Comparison of ENCODE assay signal across 24 mouse cellular contexts in genomic region chr4:125738825-125739224, GRCm38 (mm10).
DNase-seq lines count a peak whose midpoint lies in the region; ATAC-seq and TF ChIP-seq lines count a peak whose summit lies in the region.
"Had no signal": no experiment of that assay in that cellular context is flagged by ENCODE, and none has a peak within 500 bp of the region (broad histone marks: within the 10 kb centered on the region; RNA-seq: fewer than 3 reads in every experiment).

No protein-coding gene starts in this region.

- H3K9me3 ChIP-seq in hindbrain, postnatal 0 days (ENCODE audit: low read length): no peaks in the 10 kb centered on the region
- H3K9me3 ChIP-seq in hindbrain, embryonic 13.5 days: no peaks in the 10 kb centered on the region
- no peaks in the 10 kb centered on the region for H3K9me3 ChIP-seq in intestine, embryonic 16.5 days (ENCODE audit: control insufficient read depth, low read length)
- H3K9me3 ChIP-seq: forebrain, embryonic 13.5 days; hindbrain, embryonic 12.5 days; limb, embryonic 13.5 days; liver, embryonic 12.5 days; neural tube, embryonic 15.5 days had no signal

- no peak overlapping the region for H3K4me3 ChIP-seq in hindbrain, postnatal 0 days (ENCODE audit: low read length)
- H3K4me3 ChIP-seq in hindbrain, embryonic 13.5 days: no peak overlapping the region
- no peak overlapping the region for H3K4me3 ChIP-seq in cerebellum, adult 2 months (replicated peaks; ENCODE audit: insufficient read depth, low read depth, low read length)
- no peak overlapping the region for H3K4me3 ChIP-seq in intestine, embryonic 16.5 days (ENCODE audit: low read length)
- H3K4me3 ChIP-seq: forebrain, embryonic 13.5 days; hindbrain, embryonic 12.5 days; limb, embryonic 13.5 days; liver, embryonic 12.5 days; midbrain, embryonic 10.5 days; neural tube, embryonic 15.5 days had no signal

- no peak overlapping the region for H3K4me2 ChIP-seq in hindbrain, postnatal 0 days (ENCODE audit: low read depth, low read length)
- no peak overlapping the region for H3K4me2 ChIP-seq in hindbrain, embryonic 13.5 days
- no peak overlapping the region for H3K4me2 ChIP-seq in intestine, embryonic 16.5 days (ENCODE audit: low read depth, low read length)
- H3K4me2 ChIP-seq: forebrain, embryonic 13.5 days; heart, embryonic 11.5 days; hindbrain, embryonic 12.5 days; limb, embryonic 13.5 days; liver, embryonic 12.5 days; neural tube, embryonic 15.5 days had no signal

- intact Hi-C loops in left cerebral cortex, postnatal 25 days (cut with DNase I): no loop called here

- H3K27ac ChIP-seq in hindbrain, postnatal 0 days: no peak overlapping the region
- H3K27ac ChIP-seq in hindbrain, embryonic 13.5 days: no peak overlapping the region
- no peak overlapping the region for H3K27ac ChIP-seq in cerebellum, adult 2 months (ENCODE audit: insufficient read depth, low read length)
- no peak overlapping the region for H3K27ac ChIP-seq in intestine, embryonic 16.5 days (ENCODE audit: low read length)
- H3K27ac ChIP-seq: forebrain, embryonic 13.5 days; hindbrain, embryonic 12.5 days; limb, embryonic 13.5 days; liver, embryonic 12.5 days; midbrain, embryonic 10.5 days; neural tube, embryonic 15.5 days; stomach, postnatal 0 days had no signal

- no peak overlapping the region for H3K9ac ChIP-seq in hindbrain, postnatal 0 days (replicated peaks; ENCODE audit: low read length)
- no peak overlapping the region for H3K9ac ChIP-seq in hindbrain, embryonic 13.5 days
- H3K9ac ChIP-seq in intestine, embryonic 16.5 days (ENCODE audit: low read depth, low read length): no peak overlapping the region
- H3K9ac ChIP-seq: forebrain, embryonic 13.5 days; hindbrain, embryonic 12.5 days; limb, embryonic 13.5 days; liver, embryonic 12.5 days; neural tube, embryonic 15.5 days had no signal

- ATAC-seq in hindbrain, postnatal 0 days: peak; percentile 52; the same call in 1 of the 2 replicates
- no peak for ATAC-seq in hindbrain, embryonic 13.5 days (ENCODE audit: low FRiP score)
- ATAC-seq in intestine, embryonic 16.5 days: no peak
- ATAC-seq: forebrain, embryonic 13.5 days; inflammation-experienced regulatory T-cells, adult 6 months; liver, embryonic 12.5 days; Patski had no signal

- no peak for DNase-seq in hindbrain, postnatal 0 days (ENCODE audit: low spot score)
- DNase-seq in cerebellum, adult 11 months: peak; percentile 25
- peak; percentile 51 to 70 for DNase-seq in cerebellum, adult 2 months
- DNase-seq in cerebellum, postnatal 25 days: peak; percentile 56 to 60
- no peak for DNase-seq in left cerebral cortex, postnatal 25 days (ENCODE audit: low spot score in 2 of 2)
- DNase-seq: adrenal gland, adult 2 months; B cell, adult 2 months; kidney, adult 9 months; kidney, postnatal 14 days; lung, postnatal 10 days; thymus, adult 2 months had no signal

- no peaks in the 10 kb centered on the region for H3K27me3 ChIP-seq in hindbrain, postnatal 0 days (ENCODE audit: insufficient read depth, low read length)
- H3K27me3 ChIP-seq in hindbrain, embryonic 13.5 days: 0 out of 2 replicates have a peak, but pooled peaks cover 7% of the 10 kb centered on the region
- no peaks in the 10 kb centered on the region for H3K27me3 ChIP-seq in cerebellum, adult 2 months (ENCODE audit: control insufficient read depth, insufficient read depth, low read length)
- no peaks in the 10 kb centered on the region; the same call in 1 of the 2 replicates for H3K27me3 ChIP-seq in intestine, embryonic 16.5 days (replicated peaks; ENCODE audit: control insufficient read depth, insufficient read depth, low read length)
- H3K27me3 ChIP-seq: liver, embryonic 12.5 days; neural tube, embryonic 15.5 days had no signal

- H3K36me3 ChIP-seq in hindbrain, postnatal 0 days (ENCODE audit: insufficient read depth, low read length): no peaks in the 10 kb centered on the region
- no peaks in the 10 kb centered on the region for H3K36me3 ChIP-seq in hindbrain, embryonic 13.5 days
- H3K36me3 ChIP-seq in intestine, embryonic 16.5 days (ENCODE audit: control insufficient read depth, insufficient read depth, low read length): no peaks in the 10 kb centered on the region
- H3K36me3 ChIP-seq: G1E; hindbrain, embryonic 12.5 days; limb, embryonic 13.5 days; liver, embryonic 12.5 days; midbrain, embryonic 10.5 days; neural tube, embryonic 15.5 days had no signal

- no peak for TF ChIP-seq POLR2A in cerebellum, adult 2 months (IDR thresholded peaks at IDR 0.05; ENCODE audit: borderline replicate concordance, insufficient read depth, low read length)

- 79% methylated on average over 4 of the region's 4 CpGs for WGBS in hindbrain, postnatal 0 days
- 81% methylated on average over 4 of the region's 4 CpGs for WGBS in hindbrain, embryonic 13.5 days
- WGBS in cerebellum, adult 2 months: 17% methylated on average over 4 of the region's 4 CpGs
- WGBS in intestine, embryonic 16.5 days: 82% methylated on average over 4 of the region's 4 CpGs

- TF ChIP-seq CTCF in hindbrain, postnatal 0 days (IDR thresholded peaks at IDR 0.05; ENCODE audit: low read depth): no peak
- TF ChIP-seq CTCF in cerebellum, adult 2 months (IDR thresholded peaks at IDR 0.05; ENCODE audit: borderline replicate concordance, insufficient read depth, low read depth, low read length): no peak

- no peaks in the 10 kb centered on the region for H3K4me1 ChIP-seq in hindbrain, postnatal 0 days (ENCODE audit: insufficient read depth, low read length)
- no peaks in the 10 kb centered on the region for H3K4me1 ChIP-seq in hindbrain, embryonic 13.5 days (replicated peaks)
- H3K4me1 ChIP-seq in cerebellum, adult 2 months (ENCODE audit: control insufficient read depth, insufficient read depth, low read length): peaks cover 15% of the 10 kb centered on the region
- no peaks in the 10 kb centered on the region for H3K4me1 ChIP-seq in intestine, embryonic 16.5 days (ENCODE audit: control insufficient read depth, insufficient read depth, low read length)
- H3K4me1 ChIP-seq: hindbrain, embryonic 12.5 days; limb, embryonic 13.5 days; liver, embryonic 12.5 days; neural tube, embryonic 15.5 days had no signal

Comparison
In these comparisons a context has a peak if more than half of its experiments do, and no peak if none do; other contexts are left out.
1. DNase-seq: peak in cerebellum, adult 11 months (single experiment), cerebellum, adult 2 months (2 of 2) and cerebellum, postnatal 25 days (2 of 2); none in hindbrain, postnatal 0 days (single experiment) and left cerebral cortex, postnatal 25 days (0 of 2).